Mouse (Mus musculus): ENCODE data around the gene Tmem47. TPM values are rescaled to one million over a fixed set of nuclear protein-coding genes. Genes with fewer than 3 reads are reported as not detected.

Gene Tmem47
- polyA plus RNA-seq (2015; fragmentation: Nextera tagmentation; extraction: Ambion mirVana) = 29.8 and 44.2 TPM in 2 replicates

GRCm38 (mm10) chrX:81070210-81070803, at the start of gene Tmem47:
Tmem47 (plus strand) TSS chrX:81070698.

